Mouse (Mus musculus): Measurements from ENCODE around the gene 4921530L21Rik.
A peak's percentile ranks its signal among the peaks of the same experiment; 100 is the strongest.

The 4921530L21Rik gene

GRCm38 (mm10) chr14:95880954-95881353 lies at the start of gene 4921530L21Rik:
Gene 4921530L21Rik (plus strand): TSS chr14:95881254.
- no peak for DNase-seq (ENCODE audit: low read depth, low spot score)

- DNase-seq (ENCODE audit: low read depth, low spot score): peak; percentile 16
Observed at GRCm38 (mm10) chr14:95833866-95834265, 47.2 kb upstream of the 4921530L21Rik start.

GRCm38 (mm10) chr14:95862981-95863380 lies 18.1 kb upstream of the 4921530L21Rik start:
- DNase-seq (ENCODE audit: low read depth, low spot score): no peak

- DNase-seq (ENCODE audit: low read depth, low spot score): no peak
Observed at GRCm38 (mm10) chr14:95865676-95866416, 15.2 kb upstream of the 4921530L21Rik start.

- DNase-seq (ENCODE audit: low read depth, low spot score): no peak
Observed at GRCm38 (mm10) chr14:95872020-95872419, 9.0 kb upstream of the 4921530L21Rik start.

- no peak for DNase-seq (ENCODE audit: low read depth, low spot score)
Observed at GRCm38 (mm10) chr14:95876785-95877510, 4.1 kb upstream of the 4921530L21Rik start.

- no peak for DNase-seq (ENCODE audit: low read depth, low spot score)
Observed at GRCm38 (mm10) chr14:95877548-95877947, 3.5 kb upstream of the 4921530L21Rik start.

- DNase-seq (ENCODE audit: low read depth, low spot score): no peak
Observed at GRCm38 (mm10) chr14:95899458-95899857, 18.4 kb downstream of the 4921530L21Rik start.

- DNase-seq (ENCODE audit: low read depth, low spot score): no peak
Observed at GRCm38 (mm10) chr14:95904591-95905095, 23.6 kb downstream of the 4921530L21Rik start.

GRCm38 (mm10) chr14:95913293-95913692 lies 32.2 kb downstream of the 4921530L21Rik start:
- no peak for DNase-seq (ENCODE audit: low read depth, low spot score)

GRCm38 (mm10) chr14:95926742-95927141 lies 45.7 kb downstream of the 4921530L21Rik start:
- no peak for DNase-seq (ENCODE audit: low read depth, low spot score)

- no peak for DNase-seq (ENCODE audit: low read depth, low spot score)
Observed at GRCm38 (mm10) chr14:95927810-95928785, 47.0 kb downstream of the 4921530L21Rik start.

Measured in WW6 (cell line).